Mouse (Mus musculus) spleen, postnatal 0 days (tissue): Measurements from ENCODE around the gene Gm3404. TPM values are rescaled to one million over a fixed set of nuclear protein-coding genes. Genes with fewer than 3 reads are reported as not detected.

Experiments
- polyA plus RNA-seq: library from polyadenylated mRNA; unstranded; fragments of >200 nt; fragmentation: Nextera tagmentation; extraction: Ambion mirVana; gene quantifications from 2 replicates; pipeline ENCODE4 v1.2.1, GENCODE M21; 2015

The Gm3404 gene
- not detected in 2 replicates for polyA plus RNA-seq

GRCm38 (mm10) chr5:146525501-146525900, at the start of gene Gm3404:
TSS of gene Gm3404 (plus strand) at chr5:146525801.

DNA sequence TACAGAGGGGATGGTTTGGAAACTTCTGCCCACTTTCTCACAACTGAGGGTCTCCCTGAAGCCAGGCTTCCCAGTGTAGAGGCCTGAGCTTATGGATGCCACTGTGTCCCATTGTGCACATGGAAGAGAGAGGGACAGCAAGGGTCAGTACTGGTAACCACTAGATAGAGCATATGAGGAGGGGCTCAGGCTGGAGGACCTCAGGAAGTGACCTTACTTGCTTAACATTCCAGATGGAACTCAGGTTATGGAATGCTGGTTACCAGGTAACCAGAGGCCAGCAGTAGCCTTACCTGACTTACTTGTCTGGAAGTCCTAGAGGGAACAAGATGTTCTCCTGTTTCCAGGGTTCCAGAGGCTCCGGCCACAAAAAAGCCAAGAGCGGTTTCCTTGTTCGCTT, 43.9 kb upstream of the Gm3404 start, which contains the start of gene Gm6408:
Gm6408 (plus strand) TSS at position 301 of the 400 bp plus-strand sequence.

DNA sequence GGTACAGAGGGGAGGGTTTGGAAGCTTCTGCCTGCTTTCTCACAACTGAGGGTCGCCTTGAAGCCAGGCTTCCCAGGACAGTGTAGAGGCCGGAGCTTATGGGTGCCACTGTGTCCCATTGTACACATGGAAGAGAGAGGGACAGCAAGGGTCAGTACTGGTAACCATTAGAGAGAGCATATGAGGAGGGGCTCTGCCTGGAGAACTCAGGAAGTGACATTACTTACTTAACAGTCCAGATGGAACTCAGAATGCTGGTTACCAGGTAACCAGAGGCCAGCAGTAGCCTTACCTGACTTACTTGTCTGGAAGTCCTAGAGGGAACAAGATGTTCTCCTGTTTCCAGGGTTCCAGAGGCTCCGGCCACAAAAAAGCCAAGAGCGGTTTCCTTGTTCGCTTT, 34.5 kb upstream of the Gm3404 start, which contains the start of gene Gm6370:
Gm6370 (plus strand) TSS at position 301 of the 400 bp plus-strand sequence.

GRCm38 (mm10) chr5:146502099-146502498, 23.5 kb upstream of the Gm3404 start, which contains the start of gene 4930449I24Rik:
TSS of gene 4930449I24Rik (plus strand) at chr5:146502399.

DNA sequence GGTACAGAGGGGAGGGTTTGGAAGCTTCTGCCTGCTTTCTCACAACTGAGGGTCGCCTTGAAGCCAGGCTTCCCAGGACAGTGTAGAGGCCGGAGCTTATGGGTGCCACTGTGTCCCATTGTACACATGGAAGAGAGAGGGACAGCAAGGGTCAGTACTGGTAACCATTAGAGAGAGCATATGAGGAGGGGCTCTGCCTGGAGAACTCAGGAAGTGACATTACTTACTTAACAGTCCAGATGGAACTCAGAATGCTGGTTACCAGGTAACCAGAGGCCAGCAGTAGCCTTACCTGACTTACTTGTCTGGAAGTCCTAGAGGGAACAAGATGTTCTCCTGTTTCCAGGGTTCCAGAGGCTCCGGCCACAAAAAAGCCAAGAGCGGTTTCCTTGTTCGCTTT, 11.8 kb upstream of the Gm3404 start, which contains the start of gene Gm3402:
Gm3402 (plus strand) TSS at position 301 of the 400 bp plus-strand sequence.

GRCm38 (mm10) chr5:146537347-146537746, 11.7 kb downstream of the Gm3404 start, which contains the start of gene Gm3409:
TSS of gene Gm3409 (plus strand) at chr5:146537647.

DNA sequence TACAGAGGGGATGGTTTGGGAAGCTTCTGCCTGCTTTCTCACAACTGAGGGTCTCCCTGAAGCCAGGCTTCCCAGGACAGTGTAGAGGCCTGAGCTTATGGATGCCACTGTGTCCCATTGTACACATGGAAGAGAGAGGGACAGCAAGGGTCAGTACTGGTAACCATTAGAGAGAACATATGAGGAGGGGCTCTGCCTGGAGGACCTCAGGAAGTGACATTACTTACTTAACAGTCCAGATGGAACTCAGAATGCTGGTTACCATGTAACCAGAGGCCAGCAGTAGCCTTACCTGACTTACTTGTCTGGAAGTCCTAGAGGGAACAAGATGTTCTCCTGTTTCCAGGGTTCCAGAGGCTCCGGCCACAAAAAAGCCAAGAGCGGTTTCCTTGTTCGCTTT, 30.2 kb downstream of the Gm3404 start, which contains the start of gene Gm3415:
Gm3415 (plus strand) TSS at position 301 of the 400 bp plus-strand sequence.

Other genes with a start within 250 kb of the Gm3404 start
- 0.02 and 0.07 TPM in 2 replicates for gene Wasf3, start 140.8 kb upstream of the Gm3404 start, polyA plus RNA-seq
- not detected in 2 replicates for gene Gm6408, start 43.8 kb upstream of the Gm3404 start, polyA plus RNA-seq
- gene Gm6370, start 34.4 kb upstream of the Gm3404 start, polyA plus RNA-seq, result not detected in 2 replicates
- gene 4930449I24Rik, start 23.4 kb upstream of the Gm3404 start, polyA plus RNA-seq, result not detected in 2 replicates
- gene Gm3402, start 11.7 kb upstream of the Gm3404 start, polyA plus RNA-seq, result not detected in 2 replicates
- gene Gm3409, start 11.8 kb downstream of the Gm3404 start, polyA plus RNA-seq, result not detected in 2 replicates
- not detected in 2 replicates for gene Gm3415, start 30.3 kb downstream of the Gm3404 start, polyA plus RNA-seq
- gene Gpr12, start 59.4 kb downstream of the Gm3404 start, polyA plus RNA-seq, result 0.16 TPM in 1 of 2 replicates, not detected in the other